Mouse (Mus musculus) ES-CJ7 (cell line): ENCODE measurements at regions not wholly inside any gene's neighbourhood (a gene's known extent, or its start where the extent isn't known, plus 50 kb on each side); places are given as distances from the start of the nearest gene placed in this dataset.

Source experiments
- DNase-seq: peaks from one replicate; pipeline ENCODE4 v3.0.0; 2011; ENCODE audit warnings: low read depth, low spot score

GRCm38 (mm10) chr6:84266736-84267135 lies 258.3 kb downstream of the Dysf start:
- DNase-seq: no peak

GRCm38 (mm10) chr6:84264681-84265080 lies 256.3 kb downstream of the Dysf start:
- no peak for DNase-seq

DNA sequence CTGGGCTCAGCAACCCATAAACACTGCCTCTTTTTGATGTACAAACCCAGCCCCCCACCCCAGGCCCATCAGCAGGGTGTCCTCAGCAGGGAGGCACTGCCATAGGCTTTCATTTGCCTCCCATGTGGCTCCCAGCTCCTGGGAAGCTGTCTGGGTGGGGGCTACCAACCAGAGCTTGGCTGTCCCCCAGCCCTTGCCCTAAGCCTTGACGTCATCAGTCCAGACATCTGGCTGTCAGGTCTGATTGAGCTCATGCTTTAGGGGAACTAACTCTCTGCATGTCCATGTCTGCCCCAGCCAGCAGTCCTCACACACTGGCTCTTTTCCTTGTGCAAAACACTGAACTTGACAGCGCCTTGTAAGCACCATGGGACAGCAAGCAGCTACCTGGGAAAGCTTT lies 255.3 kb downstream of the Dysf start:
- DNase-seq: no peak

DNA sequence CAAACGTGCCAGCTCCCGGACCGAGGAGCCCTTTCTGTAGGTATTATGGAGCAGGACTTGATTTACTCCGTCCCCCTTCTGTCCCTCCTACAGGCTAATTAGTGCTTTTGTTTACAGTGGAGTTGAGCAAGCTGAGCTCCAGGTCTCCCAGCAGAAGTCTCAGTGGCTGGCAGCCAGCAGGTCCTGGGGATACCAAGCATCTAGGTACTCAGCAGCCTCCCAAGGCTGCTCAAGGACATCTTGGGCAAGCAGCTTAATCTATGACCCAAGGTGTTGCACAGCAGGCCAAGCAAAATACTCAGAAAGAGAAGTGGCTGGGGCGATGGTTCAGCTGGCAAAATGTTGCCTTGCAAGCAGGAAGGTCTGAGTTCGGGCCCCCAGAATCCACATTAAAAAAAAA lies 254.4 kb downstream of the Dysf start:
- DNase-seq: no peak

DNA sequence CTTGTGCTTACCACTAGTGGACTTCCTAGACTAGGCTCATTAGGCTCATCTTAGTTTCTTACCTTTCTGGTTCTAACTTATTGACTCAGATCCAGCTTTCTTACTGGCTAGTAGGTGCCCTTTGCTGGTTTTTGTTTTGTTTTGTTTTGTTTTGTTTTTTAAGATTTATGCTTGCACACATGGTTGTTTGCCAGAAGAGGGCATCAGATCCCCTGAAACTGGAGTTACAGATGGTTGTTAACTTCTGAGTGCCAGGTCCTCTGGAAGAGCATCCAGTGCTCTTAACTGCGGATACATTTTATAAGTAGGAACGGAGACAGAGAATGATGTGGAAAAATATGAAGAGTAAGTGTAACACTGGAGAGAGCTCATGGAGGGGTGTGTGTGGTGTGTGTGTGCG lies 253.1 kb downstream of the Dysf start:
- DNase-seq: no peak
